Mouse (Mus musculus) urinary bladder, postnatal 36 days (tissue): ENCODE measurements around the gene Ccser2.

Experiments used
- DNase-seq, 2 experiments: peaks; one replicate each; pipeline ENCODE4 v3.0.0; 2022; ENCODE audit warnings: low spot score in 2 of 2, mixed read lengths in 1 of 2

The Ccser2 gene

DNA sequence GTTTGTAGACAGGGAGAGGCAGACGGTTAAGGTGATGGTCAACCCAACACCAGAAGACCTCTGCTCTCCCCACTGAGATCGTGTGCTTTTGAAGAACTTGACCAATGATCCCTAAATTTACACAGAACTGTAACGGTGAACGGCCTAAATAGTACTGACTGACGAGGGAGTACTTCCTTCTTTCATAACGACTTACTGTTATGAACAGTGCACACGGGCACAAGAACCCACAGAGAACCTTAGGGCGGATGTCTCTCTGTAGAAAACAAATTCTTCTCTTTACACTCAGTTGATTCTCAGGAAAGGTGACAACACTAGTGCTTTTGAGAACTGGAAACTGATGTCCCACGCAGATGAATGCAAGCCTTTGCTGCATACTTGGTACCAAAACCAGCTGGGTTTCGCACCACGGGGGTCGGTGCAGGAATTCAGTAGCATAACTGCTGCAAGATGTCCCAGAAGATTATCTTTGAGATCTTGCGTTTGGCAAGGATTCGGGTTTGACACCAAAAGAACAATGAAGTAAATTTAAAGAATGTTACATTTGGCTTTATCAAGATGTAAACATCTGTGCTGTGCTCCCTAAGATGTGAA lies 99.7 kb downstream of the Ccser2 start:
- no peak for DNase-seq

DNA sequence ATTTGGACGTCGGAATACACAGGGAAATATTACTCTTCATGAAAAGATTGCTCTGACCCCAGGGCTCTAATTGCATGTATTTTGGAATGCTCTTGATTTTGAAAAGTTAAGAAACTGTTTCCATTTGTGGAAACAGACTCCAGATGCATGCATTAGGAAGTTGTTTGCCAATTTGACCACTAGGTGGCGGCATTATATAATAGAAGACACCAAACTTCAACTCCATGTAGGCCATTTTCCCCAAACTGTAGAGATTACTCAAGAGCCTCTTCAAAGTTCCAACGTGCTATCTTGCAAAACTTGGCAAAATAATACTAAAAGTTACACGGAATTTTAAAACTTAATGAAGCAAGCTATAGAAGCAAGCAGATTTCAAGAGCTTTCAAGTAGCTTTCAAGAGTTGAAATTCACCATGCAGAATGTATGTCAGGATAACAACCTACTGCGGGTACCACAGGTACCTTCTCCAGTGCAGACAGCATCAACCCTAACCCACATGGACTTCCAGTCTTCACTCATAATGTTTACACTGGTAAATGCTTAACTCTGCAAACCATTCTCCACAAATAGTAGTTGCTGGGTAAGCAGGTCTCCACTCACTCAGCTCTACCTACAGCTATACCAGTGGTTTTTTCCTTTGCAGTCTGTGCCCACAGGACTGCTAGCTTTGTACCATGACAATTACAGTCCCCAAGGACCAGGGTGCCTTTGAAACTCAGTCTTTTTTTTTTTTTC lies 101.4 kb downstream of the Ccser2 start:
- peak; percentile 38 to 50 for DNase-seq

DNA sequence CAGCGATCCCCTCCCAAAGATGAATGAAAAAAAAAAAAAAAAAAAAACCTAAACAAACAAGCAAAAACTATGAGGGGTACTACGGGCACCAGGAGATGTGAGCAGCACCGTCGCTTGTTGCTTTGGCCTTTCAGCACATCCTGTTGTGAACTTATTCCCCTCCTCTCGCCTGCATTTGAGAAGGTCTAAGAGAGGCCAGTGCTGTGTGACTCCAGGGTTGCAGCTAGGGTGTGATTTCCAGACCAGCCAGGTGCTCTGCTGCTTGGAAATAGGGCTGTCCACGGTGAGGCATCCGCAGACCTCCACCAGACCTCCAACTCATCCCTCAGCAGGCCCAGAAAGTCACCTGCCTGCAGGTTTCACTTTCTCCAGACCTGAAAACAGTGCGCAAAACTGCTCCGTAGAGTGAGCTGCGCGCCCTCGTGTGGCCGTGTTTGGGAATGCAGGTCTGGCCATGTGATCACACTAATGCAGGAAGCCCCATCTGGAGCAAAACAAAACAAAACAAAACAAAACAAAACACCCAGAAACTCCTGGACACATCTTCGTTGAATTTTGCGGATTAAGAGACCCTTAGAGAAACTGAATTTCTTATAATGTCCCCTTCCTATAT lies 104.6 kb downstream of the Ccser2 start:
- peak; percentile 77 to 85 for DNase-seq

DNA sequence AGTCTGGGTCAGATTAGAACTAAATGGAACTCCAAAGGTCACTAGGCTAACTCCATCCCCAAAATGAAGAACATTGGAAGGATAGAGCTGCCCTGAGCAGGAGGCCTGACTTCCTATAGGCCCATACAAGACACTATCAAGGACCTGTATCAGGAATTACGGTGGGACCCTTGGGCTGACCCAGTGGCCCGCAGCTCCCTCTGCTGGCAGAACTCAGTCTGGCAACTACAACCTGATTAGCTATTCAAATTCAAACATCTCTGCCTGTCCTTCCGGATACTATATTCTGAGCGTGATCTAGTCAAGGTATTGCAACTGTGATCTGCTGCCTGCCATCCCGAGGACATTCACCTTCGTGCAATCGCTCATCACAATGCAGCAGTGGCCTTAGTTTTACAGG lies 106.2 kb downstream of the Ccser2 start:
- DNase-seq = peak; percentile 8 to 18

DNA sequence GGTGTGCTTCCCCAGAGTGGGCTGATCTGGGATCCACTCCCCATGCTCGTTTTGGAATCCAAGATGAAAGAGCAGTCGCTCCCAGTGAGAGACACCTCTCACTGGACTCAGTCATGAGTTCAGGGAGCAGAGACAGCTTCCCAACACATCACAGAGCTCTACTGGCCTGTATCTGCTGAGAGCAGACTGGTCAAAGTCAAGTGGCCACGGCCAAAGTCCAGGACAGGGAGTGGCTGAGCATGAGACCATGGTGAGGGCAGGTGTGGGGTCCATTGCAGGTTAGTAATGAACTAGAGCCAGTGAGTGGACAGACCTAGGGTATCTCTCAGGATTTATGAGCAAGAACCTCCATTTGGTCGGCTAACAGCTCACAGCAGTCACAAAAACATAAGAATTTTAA lies 109.6 kb downstream of the Ccser2 start:
- DNase-seq = no peak

DNA sequence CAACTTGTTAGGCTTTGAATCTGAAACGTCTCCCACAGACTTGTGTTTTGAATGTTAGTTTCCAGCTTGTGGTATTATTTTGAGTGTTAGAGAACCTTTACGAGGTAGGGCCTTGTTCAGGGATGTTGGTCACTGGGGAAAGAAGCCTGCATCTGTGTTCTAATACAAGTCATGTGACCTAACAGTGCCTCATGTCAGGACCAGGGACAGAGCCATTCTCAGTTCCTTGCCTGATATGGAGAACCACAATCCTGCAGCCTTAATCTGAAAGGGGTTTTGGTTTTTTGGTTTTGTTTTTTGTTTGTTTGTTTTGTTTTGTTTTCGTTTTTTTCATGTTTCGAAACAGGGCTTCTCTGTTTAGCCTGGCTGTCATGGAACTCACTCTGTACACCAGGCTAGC lies 115.6 kb downstream of the Ccser2 start:
- DNase-seq = no peak

DNA sequence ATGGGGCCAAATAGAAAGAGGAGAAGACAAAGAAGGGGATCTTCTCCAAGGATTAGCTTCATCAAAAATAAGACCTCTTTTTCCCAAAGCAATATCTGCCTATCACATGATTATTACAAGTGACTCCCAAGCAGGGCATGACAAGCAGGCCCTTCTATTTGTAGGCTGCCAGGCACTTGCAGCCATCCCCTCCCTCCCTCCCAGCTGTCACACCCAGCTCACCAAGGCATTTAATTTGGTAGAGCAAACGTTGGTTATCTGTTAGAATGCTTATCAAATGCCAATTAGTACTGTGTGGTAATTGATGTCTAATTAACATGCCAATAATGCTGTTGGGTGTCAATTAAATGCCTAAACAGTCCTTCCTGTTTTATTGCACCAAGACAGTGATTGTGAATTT lies 119.7 kb downstream of the Ccser2 start:
- DNase-seq = no peak
